Mouse (Mus musculus) intestine, embryonic 14.5 days (tissue): ENCODE results near the gene Olfr237-ps1. TPM values are rescaled to one million over a fixed set of nuclear protein-coding genes. Genes with fewer than 3 reads are reported as not detected.

Experiments
- ATAC-seq: fragments of 200-750 bp; cut with Nextera tagmentation; replicated peaks from 2 replicates; pipeline ENCODE4 v1.8.0; 2017; ENCODE audit warnings: low read depth, moderate number of reproducible peaks, moderate TSS enrichment, moderate library complexity; ENCODE audit not compliant: low FRiP score, low TSS enrichment
- DNase-seq: peaks from one replicate; pipeline ENCODE4 v3.0.0-alpha.2; 2018; ENCODE audit warnings: low spot score
- H3K27ac ChIP-seq: fragments of 300-500 bp; sonication (generic); 2 replicates; pipeline ENCODE4 v1.5.1; 2014; ENCODE audit warnings: low read depth, mild to moderate bottlenecking, control low read depth
- H3K27me3 ChIP-seq: fragments of 300-500 bp; sonication (generic); replicated peaks from 2 replicates; pipeline ENCODE4 v1.6.1; 2014; ENCODE audit warnings: low read length, control low read depth; ENCODE audit not compliant: control insufficient read depth, insufficient read depth
- H3K36me3 ChIP-seq: fragments of 300-500 bp; sonication (generic); 2 replicates; pipeline ENCODE4 v1.6.1; 2014; ENCODE audit warnings: low read length, control low read depth; ENCODE audit not compliant: control insufficient read depth, insufficient read depth
- H3K4me1 ChIP-seq: fragments of 300-500 bp; sonication (generic); replicated peaks from 2 replicates; pipeline ENCODE4 v1.6.1; 2014; ENCODE audit warnings: low read length, control low read depth, mixed read lengths; ENCODE audit not compliant: control insufficient read depth, insufficient read depth
- H3K4me2 ChIP-seq: fragments of 300-500 bp; sonication (generic); 2 replicates; pipeline ENCODE4 v1.6.1; 2014; ENCODE audit warnings: low read length
- H3K4me3 ChIP-seq: fragments of 300-500 bp; sonication (generic); 2 replicates; pipeline ENCODE4 v1.5.1; 2014; ENCODE audit warnings: low read depth, low read length, control low read depth, mixed read lengths
- H3K9ac ChIP-seq: fragments of 300-500 bp; sonication (generic); 2 replicates; pipeline ENCODE4 v1.6.1; 2014; ENCODE audit warnings: mild to moderate bottlenecking, low read length
- H3K9me3 ChIP-seq: fragments of 300-500 bp; sonication (generic); 2 replicates; pipeline ENCODE4 v1.6.1; 2016; ENCODE audit warnings: low read length, control low read depth; ENCODE audit not compliant: control insufficient read depth
- WGBS: fragments of 180-500 bp; shearing (Covaris S2); extraction: QIAGEN DNeasy Blood & Tissue Kit; methylation state at CpG from one replicate; pipeline ENCODE4 v1.1.7; 2014; 5-methylcytosine and 5-hydroxymethylcytosine counted together
- polyA plus RNA-seq: library from polyadenylated mRNA; unstranded; fragments of >200 nt; fragmentation: Nextera tagmentation; extraction: Ambion mirVana; gene quantifications from 2 replicates; pipeline ENCODE4 v1.2.1, GENCODE M21; 2014

Gene Olfr237-ps1
- polyA plus RNA-seq, 1 experiment from 2014 or later: not detected

DNA sequence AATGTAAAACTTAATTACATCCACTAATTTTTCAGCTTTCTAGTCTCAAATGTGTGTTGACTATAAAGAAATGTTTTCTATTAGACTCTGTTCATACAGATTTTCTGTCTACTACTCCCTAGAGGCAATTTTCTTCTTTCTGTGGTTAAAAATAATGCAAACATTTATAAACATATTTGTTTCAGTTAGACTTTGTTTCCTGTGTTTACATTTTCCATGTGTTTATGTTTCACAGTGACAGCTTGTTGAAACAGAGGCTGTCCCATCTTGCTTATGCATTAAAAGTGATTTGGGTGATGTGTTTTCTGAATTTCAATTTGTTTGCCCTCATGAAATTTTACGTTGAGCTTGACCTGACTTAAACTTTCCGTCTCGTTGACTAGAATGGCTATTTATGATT is 44.6 kb downstream of the Olfr237-ps1 start:
- no peaks in the 10 kb centered on the region for H3K9me3 ChIP-seq
- H3K27me3 ChIP-seq: no peaks in the 10 kb centered on the region
- 52% methylated on average over 3 of the region's 3 CpGs for WGBS
- H3K27ac ChIP-seq: no peak overlapping the region
- no peaks in the 10 kb centered on the region for H3K36me3 ChIP-seq
- no peaks in the 10 kb centered on the region for H3K4me1 ChIP-seq
- H3K9ac ChIP-seq: no peak overlapping the region
- H3K4me2 ChIP-seq: no peak overlapping the region
- no peak overlapping the region for H3K4me3 ChIP-seq
- DNase-seq (no peak), ATAC-seq (no peak)

DNA sequence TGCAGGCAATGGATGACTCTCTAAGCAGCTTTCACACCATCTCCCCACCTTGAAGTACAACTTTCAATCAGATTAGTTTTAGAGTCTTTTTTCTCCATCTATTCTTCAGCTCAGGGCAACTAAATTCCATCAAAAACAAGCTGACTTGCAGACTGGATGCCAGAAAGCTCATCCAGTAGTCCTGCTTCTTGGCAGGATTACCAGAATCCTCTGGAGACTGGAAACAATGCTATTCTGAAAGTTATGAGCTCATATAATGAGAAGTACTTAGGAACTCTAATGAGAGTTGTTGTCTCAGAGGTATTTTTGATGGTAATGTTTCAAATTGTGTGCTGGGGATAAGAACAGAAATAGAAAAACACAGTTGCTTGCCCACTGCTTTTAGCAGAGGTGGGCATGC is 50.4 kb downstream of the Olfr237-ps1 start, which contains the start of gene Olfr435:
Olfr435 (plus strand) TSS at position 366 of the 400 bp plus-strand sequence.
- ATAC-seq: no peak
- Histone ChIP-seq H3K36me3 (no peaks in the 10 kb centered on the region), H3K4me2 (no peak within 1 kb of the TSS), H3K27me3 (no peaks in the 10 kb centered on the region), H3K4me1 (no peaks in the 10 kb centered on the region), H3K4me3 (no peak within 1 kb of the TSS), H3K27ac (no peak within 1 kb of the TSS), H3K9me3 (no peaks in the 10 kb centered on the region), H3K9ac (no peak within 1 kb of the TSS)
- no peak for DNase-seq

DNA sequence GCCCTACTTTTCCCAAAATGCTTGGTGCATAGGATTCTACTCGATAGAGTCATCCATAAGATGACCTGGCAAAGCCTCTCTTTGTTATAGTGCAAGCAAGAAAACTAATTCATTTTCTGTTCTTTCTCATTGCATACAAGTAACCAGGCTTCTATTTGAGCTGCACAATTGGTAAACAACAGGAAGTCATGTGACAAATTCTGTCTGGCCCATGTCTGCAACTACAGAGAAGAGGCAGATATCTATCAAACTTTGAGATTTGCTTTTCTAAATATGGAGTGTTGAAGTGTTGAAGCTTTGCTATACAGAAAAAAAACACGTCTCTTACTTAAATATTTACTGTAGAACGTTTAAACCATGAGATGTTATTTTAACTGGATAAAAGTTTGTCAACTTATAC is 51.7 kb downstream of the Olfr237-ps1 start:
- ATAC-seq: no peak
- Histone ChIP-seq H3K9me3 (no peaks in the 10 kb centered on the region), H3K27me3 (no peaks in the 10 kb centered on the region), H3K27ac (no peak overlapping the region), H3K4me2 (no peak overlapping the region), H3K4me3 (no peak overlapping the region), H3K36me3 (no peaks in the 10 kb centered on the region), H3K9ac (no peak overlapping the region), H3K4me1 (no peaks in the 10 kb centered on the region)
- DNase-seq: no peak
- WGBS: 38% methylated on average over 3 of the region's 3 CpGs

DNA sequence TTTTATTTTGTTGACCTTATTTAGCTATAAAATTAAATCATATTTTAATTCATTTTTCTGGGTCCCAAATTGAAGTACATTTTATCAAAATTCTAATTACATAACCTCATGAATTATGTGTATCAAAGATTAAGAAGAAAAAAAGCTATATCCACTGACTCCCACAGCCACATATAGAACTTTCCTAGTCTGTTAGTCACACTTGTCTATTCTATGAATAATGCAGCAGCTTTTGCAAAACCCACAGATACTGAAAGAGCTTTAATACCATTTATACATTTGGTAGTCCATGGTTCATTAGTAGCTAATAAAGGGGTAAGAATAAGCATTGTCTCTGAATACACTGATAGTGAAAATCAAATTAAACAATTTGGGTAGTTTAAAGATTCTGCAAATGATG is 56.4 kb downstream of the Olfr237-ps1 start:
- ATAC-seq (no peak), DNase-seq (no peak)
- Histone ChIP-seq H3K4me2 (no peak overlapping the region), H3K27me3 (no peaks in the 10 kb centered on the region), H3K4me3 (no peak overlapping the region), H3K9ac (no peak overlapping the region), H3K9me3 (no peaks in the 10 kb centered on the region), H3K27ac (no peak overlapping the region), H3K4me1 (no peaks in the 10 kb centered on the region), H3K36me3 (no peaks in the 10 kb centered on the region)

DNA sequence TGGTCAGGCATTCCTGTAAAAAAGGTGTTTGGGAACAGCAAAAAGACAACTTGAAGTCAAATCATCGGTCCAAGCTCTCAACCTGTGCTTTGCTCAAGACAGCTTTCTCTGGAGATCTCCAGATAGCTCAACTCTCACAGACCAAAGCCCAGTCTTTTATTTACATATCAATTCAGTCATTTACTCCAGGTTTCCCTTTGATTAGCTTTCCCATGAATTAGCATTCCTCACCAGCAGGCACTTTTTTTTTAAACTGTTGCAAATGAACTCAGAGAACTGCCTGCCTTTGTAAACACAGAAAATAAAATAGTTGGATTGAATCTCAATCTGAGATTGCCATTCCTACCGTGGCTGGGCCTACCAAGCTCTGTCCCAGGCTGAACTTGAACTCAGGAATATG is 59.0 kb downstream of the Olfr237-ps1 start:
- H3K4me1 ChIP-seq: no peaks in the 10 kb centered on the region
- no peaks in the 10 kb centered on the region for H3K27me3 ChIP-seq
- ATAC-seq (no peak), DNase-seq (no peak)
- no peak overlapping the region for H3K27ac ChIP-seq
- no peak overlapping the region for H3K4me3 ChIP-seq
- no peaks in the 10 kb centered on the region for H3K36me3 ChIP-seq
- WGBS: 37% methylated on average over 2 of the region's 2 CpGs
- H3K9ac ChIP-seq: no peak overlapping the region
- no peak overlapping the region for H3K4me2 ChIP-seq
- no peaks in the 10 kb centered on the region for H3K9me3 ChIP-seq

Other genes with a start within 250 kb of the Olfr237-ps1 start
- gene Olfr447, start 237.7 kb upstream of the Olfr237-ps1 start, polyA plus RNA-seq: not detected in 2 replicates
- not detected in 2 replicates for gene Olfr446, start 225.2 kb upstream of the Olfr237-ps1 start, polyA plus RNA-seq
- not detected in 2 replicates for gene Olfr444, start 197.5 kb upstream of the Olfr237-ps1 start, polyA plus RNA-seq
- gene Olfr441, start 40.2 kb upstream of the Olfr237-ps1 start, polyA plus RNA-seq: not detected in 2 replicates
- not detected in 2 replicates for gene Olfr437, start 16.7 kb downstream of the Olfr237-ps1 start, polyA plus RNA-seq
- not detected in 2 replicates for gene Olfr13, start 25.6 kb downstream of the Olfr237-ps1 start, polyA plus RNA-seq
- not detected in 2 replicates for gene Olfr435, start 50.6 kb downstream of the Olfr237-ps1 start, polyA plus RNA-seq
- not detected in 2 replicates for gene Olfr434, start 66.5 kb downstream of the Olfr237-ps1 start, polyA plus RNA-seq
- gene Olfr47, start 85.0 kb downstream of the Olfr237-ps1 start, polyA plus RNA-seq: not detected in 2 replicates
- gene Arhgef5, start 119.0 kb downstream of the Olfr237-ps1 start, polyA plus RNA-seq: 17.3 and 20.3 TPM in 2 replicates
- not detected in 2 replicates for gene Nobox, start 163.0 kb downstream of the Olfr237-ps1 start, polyA plus RNA-seq